Mouse (Mus musculus) lung, postnatal 25 days (tissue): ENCODE measurements at regions not wholly inside any gene's neighbourhood (a gene's known extent, or its start where the extent isn't known, plus 50 kb on each side); places are given as distances from the start of the nearest gene placed in this dataset.

Experiments
- DNase-seq: peaks from one replicate; pipeline ENCODE4 v3.0.0; 2022; ENCODE audit warnings: low spot score

DNA sequence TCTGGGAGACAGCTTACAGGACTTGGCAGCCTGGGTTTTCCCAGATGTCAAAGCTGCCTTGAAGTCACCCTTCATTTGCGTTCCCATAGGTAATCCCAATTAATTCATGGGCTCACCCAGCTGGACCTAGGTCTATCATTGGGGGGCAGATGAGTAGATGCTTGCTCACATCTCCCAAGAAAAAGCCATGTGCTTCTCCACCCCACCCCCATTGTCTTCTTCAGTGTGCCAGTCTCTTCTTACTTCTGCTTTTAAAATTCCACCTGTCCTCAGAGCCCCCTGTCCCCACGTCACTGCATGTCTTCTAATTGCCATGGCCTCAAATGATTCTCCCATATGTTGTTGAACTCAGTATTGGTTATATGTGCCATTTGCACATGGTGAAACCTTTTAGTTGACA, 240.9 kb upstream of the Runx1 start:
- DNase-seq = no peak

DNA sequence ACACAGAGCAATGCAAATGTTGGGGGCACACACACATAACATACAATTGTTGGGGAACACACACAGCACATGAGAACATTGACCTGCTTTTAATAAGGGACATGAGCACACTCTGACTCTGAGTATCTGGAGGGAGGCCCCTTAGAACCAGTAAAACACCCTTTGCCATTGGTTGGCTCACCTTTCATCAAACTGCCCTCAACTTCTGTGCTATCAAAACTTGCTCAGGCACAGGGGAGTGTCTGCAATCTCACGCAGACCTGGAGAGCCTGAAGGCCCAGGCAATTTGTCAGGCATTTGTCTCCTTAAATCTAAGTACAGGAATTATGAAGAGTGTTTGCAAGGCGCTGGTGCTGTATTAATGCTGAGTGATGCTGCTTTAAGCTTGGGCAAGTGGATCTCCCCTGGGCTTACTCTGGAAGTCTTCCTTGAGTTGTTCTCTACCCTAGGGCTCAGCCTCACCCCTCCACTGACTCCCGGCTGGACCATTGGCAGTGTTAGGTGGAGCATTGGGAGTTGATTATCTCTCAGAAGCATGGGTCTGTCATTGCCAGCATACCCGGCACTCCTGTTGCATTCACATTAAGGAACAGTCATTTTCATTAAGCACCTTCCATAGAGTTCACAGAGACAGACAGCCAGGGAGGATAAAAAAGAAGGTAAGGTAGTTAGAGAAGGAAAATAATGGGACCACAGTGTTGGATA, 235.7 kb upstream of the Runx1 start:
- DNase-seq = no peak

DNA sequence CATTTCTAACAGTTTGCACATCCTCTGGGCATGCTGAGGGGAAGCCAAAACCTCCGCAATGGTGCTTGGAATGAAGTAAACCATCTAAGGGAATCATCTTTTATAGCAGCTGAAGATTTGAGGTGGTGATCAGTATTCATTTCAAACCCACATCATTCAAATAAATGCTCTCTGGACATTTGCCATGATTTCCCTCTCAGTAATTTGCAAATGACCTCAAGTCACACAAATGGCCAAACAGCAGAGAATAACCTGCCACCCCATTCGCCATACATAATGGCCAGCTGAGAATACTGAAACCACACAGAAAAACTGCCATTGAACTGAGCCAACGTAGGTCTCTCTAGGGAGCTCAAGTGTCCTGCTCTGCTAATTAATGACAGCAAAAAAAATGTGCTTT, 230.3 kb upstream of the Runx1 start:
- DNase-seq = no peak

DNA sequence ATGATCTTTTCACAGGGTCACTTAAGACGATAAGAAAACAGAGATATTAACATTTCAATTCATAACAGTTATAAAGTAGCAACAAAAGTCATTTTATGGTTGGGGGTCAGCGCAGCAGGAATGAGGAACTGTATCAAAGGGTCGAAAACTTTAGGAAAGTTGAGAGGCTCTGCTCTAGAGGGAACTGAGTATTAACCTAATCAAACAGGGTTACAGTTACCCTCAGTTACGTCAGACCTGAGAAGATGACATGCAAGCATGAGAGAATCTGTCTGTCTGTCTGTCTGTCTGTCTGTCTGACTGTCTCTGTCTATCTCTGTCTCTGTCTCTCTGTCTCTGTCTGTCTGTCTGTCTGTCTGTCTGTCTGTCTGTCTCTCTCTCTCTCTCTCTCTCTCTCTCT, 229.6 kb upstream of the Runx1 start:
- DNase-seq = no peak

DNA sequence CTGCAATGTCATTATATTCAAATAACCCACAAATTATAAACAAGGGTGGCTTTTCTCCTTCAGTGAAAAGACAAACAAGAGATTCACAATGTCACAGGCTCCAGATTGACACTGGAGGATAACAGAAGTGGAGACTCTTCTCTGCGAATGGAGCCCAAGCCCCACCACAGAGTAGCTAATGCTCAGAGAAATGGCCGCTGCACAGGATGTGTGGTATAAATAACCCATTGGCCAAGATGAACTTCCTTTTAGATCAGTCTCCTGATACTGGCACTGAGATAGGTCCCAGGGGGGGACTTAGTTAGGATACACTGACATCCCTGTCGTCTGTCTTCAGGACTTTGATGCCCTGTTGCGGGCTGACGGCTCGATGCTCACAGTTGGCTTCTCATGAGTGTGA, 225.3 kb upstream of the Runx1 start:
- DNase-seq = no peak

DNA sequence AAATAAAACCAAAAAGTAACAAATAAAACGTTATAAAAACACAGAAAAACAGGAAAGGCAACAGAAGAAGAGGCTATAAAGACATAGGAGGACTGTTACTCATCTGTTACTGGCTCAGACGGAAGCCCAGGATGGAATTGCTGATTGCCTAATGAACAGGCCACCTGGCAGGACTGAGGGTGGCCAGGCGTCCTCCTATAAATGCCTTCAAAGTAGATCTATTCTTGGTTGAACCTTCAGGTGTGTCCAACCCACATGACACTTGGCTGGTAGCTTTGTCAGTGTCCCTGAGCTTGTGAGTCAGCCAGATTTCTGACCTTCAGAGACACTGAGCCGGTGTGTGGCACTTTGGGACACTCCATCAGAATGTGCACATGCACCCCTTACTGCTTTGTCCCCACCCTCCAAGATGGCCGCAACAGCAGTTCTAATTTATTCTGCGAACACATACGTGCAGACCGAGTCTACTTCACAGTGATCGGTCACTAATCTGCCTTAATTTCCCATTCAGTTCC, 222.5 kb upstream of the Runx1 start:
- DNase-seq = no peak

DNA sequence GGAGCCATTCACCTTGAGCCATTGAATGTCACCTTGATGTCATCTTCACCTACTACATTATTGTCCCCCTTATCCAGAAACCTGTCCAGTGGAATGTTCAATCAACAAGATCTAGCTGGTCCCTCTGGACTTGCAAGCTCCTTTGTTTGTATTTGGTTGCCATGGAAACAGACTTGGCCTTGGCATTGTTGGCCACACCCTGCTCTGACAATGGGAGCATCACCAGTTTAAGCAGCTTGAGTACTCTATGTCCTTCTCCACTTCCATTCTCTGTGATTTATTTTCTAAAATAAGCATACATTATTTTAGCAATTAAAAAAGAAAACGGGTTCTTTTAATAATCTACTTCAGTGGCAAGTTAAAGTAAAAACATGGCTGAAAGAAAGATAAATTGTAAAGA, 221.6 kb upstream of the Runx1 start:
- DNase-seq = peak; percentile 6

DNA sequence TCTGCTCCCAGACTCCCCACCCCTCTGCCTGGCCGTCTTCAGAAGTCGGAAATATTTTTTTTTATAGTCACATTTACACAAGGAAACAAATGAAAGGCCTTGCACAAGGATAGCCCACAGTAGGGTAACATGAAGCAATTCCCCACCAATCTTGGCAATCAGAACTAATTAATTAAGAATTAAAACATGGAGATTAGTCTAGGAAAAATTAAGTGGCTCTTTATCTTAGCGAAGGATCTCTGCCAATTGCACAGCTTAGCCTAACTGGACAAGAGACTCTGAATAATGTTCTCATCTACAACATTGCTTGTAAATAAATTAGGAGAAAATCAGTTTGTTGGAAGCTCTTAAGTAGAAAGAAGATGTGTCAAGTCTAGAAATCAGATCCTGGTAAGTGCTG, 220.3 kb upstream of the Runx1 start:
- DNase-seq = no peak

DNA sequence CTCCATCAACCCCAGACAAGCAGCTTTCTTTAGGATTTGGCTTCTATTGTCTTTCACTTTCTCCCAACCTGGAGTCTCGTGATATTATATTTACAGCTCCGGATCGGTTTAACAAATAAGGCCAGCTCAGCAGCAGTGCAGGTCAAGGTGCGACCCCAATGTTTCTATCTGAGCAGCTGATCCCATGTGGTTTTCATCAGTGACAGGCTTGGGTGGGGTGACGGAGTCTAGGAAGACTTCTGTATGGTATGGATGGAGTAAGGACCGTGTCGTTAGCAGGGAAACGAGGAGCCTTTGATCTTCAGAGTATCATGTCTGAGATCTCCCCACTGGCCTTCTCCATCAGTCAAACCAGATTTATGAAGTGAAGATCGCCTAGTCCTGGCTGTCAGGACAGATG, 217.4 kb upstream of the Runx1 start:
- no peak for DNase-seq

DNA sequence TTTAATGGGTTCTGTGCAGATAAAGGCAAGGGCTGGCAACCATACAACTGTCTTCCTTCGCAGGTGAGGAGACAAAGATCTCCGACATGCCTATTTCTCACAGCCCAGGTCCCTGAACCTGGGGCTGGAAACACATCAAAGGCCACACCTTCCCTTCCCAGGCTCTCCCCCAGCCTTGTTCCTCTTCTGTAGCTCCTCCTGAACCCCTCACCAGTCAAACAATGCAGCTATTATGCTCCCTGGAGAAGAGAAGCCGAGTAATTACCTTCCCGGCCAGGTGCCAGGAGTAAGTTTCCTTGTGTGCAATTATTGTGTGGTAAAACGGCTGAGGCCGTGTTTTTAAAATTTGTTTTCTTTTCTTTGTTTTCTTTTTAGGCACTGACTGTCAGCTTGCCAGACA, 217.0 kb upstream of the Runx1 start:
- no peak for DNase-seq

DNA sequence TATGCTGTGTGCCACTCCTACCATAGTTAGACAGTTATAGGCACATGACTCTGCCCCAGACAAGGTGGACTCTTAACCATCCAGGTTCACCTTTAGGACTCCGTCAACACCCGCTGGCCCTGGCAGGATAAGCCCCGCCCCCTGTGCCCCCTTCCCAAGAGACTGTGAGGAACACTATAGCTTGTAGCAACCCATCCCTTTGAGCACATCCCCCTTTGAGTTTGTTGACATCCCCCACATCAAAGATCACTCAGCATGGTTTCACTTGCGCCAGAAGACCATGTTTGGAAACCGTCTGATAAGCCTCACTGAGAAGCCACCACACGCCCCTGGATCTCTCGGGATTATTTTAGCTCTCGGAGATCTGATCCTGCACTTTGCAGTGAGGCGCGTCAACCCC, 216.5 kb upstream of the Runx1 start:
- no peak for DNase-seq

DNA sequence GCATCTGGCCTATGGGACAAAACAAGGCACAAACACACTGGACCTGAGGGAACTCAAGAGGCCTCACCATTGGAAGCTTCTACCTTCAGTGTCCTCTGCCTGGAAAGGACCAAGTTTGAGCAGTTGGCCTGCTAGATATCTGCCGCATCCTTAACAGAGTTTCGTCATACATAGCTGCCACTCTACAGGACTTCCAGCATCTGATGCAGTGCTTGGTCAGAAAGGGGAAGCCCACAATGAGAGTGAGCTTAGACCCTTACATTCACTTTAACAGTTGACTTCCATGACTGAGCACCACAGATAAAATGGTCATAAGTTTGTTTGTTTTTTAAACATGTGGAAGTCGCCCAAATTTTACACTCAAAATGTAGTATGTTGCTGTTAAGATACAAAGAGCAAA, 215.9 kb upstream of the Runx1 start:
- no peak for DNase-seq

DNA sequence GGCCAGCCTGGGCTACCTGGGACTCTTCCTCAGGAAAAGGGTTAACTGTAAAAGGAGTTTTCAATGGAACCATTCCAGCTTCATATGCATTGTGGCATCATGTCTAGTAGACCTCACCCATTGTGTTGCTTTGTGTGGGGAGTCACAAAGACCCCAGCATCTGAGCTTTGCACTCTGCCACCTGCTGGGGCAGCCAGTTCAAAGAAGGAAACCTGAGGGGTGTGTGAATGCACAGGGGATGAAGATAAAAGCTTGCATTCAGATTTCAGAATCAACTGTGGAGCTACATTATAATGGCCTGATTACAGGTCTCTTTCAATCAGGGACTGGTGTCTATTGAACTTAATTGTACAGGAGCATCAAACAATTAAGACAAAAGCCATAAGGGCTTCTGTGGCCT, 215.4 kb upstream of the Runx1 start:
- no peak for DNase-seq

DNA sequence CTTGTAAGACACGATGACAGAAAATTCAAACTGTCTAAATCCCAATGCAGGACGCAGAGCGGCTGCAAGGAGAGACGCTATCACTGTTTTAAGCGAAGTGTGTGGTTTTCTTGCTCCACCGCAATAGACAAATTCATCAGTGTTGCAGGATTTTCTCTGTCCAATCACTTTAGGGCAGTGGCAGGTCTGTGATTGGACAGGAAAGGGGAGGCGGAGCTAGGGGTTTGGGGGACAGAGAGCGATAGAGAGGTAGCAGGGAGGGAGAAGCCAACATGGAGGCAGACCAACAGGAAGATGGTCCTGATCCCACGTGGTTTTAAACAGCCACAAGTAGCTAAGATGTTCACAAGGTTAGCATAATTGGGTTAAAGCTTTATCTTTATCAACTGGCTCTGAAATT, 209.7 kb upstream of the Runx1 start:
- DNase-seq = no peak

DNA sequence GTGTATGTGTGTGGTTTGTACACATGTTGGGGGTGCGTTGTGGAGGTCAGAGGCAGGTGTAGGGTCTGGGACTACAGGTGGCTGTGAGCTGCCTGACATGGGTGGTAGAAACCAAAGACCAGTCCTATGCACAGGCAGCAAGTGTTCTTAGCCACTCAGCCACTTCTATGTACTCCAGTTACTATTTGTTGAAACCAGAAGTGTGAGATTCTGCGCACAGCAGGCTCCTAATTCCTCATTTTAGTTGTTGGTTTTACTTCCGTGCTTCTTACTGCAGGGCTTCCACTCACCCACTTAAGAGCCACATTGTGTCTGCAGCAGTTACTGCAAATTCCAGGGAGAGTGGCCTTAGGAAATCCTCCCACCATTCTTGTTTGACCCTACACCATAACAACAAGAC, 208.0 kb upstream of the Runx1 start:
- DNase-seq = no peak

DNA sequence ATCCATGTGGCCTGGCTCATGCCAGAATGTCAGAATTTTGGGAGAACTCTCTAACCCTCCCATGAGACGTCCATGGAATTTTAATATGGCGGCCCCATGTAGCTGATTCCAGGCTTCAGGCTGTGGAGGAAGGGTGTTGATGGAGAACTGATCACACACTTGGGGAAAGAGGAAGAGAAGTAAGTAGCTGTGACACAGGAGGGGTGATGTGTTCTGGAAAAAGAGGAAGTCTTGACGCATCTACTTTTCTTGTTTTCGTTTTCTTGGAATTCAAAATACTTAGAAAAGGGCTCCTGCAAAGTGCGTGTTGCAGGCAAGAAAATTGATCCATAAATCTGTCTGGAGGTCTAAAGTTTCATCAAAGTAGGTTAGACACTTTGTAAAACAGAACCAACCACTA, 205.7 kb upstream of the Runx1 start:
- DNase-seq = peak; percentile 36

DNA sequence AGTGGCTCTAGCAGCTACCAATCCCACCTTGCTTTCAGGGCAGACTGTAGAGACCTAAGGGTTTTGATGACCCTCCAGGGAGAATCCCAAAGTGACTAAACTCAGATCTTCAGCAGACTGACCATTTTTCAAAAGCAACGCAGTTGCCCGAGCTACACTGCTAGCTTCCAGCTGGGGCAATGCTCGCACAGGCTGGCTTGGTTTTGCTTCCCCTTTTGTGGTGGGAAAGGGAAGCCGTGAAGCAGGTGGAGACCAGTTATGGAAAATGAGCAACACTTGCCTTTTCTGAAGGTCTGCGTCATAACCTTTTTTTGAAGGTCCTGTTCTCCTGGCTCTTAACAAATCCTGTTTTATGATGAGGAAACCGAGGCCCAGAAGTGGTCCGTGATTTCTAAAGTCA, 202.7 kb upstream of the Runx1 start:
- peak; percentile 55 for DNase-seq

DNA sequence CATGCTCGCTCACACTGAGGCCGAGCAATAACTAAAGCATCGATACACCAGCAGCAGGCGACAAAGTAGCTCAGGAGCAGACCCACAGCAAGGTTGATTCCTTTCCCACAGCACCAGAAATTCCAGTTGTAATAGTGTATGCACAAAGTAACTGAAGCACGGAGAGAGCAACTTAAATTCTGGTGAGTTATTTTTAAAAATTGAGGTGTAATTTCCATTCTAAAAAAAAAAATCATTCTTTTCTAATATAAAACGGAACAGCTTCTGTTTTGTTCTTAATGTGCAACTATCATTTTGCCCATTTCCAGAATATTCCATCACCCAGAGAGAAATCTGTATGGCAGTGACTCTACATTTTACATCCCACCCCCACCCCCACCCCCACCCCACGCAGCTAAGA, 202.1 kb upstream of the Runx1 start:
- DNase-seq = no peak

DNA sequence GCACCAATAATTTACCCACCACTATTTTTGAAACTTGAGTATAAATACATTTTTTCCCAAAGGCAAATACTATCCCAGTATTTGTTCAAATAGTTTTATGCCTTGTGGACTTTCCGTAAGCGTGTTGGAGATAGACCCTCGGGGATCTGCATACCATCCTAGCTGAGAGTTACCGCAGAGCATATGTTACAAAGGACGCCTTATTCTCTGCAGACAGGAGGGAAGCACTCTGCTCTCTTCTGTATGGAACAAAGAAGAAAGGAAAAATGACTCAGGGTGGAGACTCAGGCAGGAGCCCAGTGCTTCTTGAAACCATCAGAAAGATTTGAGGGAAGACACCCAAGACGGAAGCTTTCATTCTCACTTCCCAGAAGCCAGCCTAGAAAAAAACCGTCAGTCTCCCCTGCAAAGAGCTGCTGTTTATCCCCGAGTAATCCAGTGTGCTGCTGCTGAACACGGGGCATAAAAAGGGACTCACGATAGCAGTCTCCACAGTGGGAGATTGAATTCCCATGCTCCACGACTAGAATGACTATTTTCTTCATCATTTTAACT, 200.2 kb upstream of the Runx1 start:
- no peak for DNase-seq

DNA sequence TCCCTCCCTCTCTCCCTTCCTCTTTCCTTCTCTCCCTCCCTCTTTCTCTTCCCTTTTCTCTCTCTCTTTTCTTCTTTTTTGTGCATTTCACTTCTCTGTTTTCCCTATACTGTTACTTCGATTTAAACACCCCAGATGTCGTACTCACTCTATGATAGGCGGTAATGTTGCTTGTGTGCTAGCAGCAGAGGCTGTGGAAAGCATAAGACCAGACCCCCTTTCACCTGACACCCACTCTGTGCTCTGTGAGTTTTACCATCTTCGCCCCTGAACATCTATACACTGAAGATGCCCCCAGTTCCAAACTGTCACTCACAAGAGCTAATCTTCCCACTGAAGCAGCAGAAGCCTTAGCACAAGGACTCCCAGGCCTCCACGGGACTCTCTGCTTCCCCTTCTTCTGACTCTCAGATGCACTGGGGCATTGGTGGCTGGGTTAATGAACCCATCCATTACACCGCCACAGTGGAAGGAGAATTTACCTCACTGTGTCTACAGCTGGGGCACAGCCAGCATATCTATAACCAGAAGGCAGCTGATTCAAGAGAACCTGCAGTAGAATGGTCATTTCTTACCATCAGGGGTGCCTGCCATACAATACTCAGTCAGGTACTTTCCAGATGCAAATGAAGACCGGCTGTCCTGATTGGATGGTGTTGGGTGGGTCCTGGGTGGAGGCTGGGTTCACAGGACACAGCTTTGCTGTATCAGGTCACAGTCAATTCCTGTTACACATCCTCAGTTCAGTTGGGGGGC, 194.0 kb upstream of the Runx1 start:
- no peak for DNase-seq

DNA sequence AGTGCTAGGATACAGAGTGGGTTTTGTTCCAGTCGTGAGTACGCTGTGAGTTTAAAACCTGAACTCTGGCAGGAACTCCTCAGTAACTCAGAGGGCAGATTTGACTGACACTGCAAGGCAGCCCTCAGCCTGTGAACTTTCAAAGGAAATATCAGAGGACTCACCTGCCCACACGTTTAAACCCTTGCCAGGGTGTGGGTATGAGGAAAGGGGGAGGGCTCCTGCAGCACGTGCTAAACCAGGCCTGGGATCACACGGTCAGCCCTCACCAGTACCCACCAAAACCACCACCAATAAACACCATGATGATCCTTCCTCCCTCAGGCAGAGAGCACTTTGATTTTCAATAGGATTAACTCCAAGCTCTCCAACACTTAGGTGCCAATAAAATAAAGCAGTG, 192.8 kb upstream of the Runx1 start:
- no peak for DNase-seq

DNA sequence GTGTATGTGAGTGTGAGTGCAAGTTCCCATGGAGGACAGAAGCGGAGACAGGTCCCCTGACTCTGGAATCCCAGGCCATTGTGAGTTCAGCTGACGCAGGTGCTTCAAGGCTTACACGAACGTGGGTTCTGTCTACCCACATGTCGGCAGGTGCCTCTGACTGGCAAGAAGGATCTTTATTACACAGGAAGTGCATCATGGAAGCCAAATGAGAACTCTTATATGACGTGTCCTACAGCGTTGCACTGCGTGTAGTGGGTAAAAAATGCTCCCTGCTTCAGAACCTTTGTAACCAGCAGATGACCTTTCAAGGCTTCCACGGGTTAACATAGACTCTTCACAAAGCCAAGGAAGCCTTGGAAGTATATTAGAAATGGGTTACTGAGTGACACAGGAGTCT, 191.1 kb upstream of the Runx1 start:
- DNase-seq = no peak

DNA sequence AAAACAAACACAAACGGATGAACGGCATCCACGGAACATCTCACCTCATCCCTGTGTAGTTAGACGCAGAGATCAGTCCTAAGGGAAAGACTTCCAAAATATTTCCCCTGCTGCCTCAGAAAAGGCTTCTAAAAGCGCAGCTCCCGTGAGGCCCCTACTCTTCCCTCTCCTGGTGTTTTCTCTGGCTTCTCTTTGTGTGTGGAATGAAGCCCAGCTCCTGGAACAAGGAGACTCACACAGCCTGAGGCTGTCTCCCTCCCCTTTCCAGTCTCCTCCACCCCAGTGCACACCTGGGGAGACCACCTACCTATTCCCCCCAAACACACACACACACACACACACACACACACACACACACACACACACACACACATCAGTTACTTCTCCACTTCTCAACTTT, 189.7 kb upstream of the Runx1 start:
- no peak for DNase-seq

DNA sequence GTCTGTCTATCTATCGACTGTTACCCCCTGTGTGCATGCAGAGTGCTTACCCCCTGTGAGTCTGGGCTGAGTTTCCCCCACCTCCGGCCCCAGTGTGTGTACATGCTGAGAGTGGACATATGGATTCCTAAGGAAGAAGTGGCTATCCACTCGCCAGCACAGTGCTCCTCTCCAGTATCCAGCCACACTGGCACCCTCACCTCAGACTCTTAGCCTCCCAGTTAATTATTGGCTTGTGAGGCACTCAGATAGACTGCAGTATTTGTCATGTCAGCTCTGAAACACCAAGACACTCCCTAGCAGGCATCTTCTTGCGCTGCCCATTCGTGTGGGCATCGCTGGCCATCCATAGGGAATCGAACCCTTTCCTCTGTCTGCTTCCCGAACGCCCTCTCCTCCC, 189.0 kb upstream of the Runx1 start:
- no peak for DNase-seq
